Mouse (Mus musculus): Measurements from ENCODE around the gene Iqck.

Gene Iqck

DNA sequence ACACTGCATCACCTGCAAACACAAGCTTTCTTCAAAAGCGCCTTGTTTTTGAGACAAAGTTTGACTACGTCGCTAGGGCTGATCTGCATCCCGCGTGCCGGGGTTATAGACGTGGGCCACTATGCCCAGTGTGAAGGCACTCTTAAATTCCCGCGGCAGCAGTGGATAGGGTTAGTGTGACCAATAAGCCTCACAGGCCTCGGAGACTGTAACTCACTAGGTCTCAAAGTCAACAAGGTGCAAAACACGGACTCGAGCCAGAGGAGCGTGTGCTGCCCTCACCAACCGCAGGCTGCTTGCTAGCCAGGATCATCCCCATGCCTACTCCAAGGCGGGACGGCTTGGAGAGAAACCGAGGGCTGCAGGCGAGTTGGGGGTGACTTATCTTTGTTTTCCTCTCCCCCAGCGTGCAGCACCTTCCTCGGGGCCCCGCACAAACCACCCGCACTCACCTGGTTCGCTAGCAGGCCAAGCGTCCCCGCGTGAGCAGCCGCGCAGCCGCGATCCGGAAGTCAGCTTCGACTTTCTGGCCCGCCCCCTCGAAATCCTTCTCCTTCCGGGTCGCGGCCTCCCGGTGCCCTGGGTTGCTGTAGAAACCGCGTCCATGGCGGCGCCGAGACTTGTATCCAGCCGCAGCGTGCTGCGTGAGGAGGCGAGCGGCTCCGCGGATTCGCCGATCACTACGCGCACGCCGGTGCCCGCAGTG is at the start of gene Iqck:
Iqck (plus strand) TSS at position 582 of the 706 bp plus-strand sequence.
- peak; percentile 93 for DNase-seq (ENCODE audit: low read depth, low spot score)

DNA sequence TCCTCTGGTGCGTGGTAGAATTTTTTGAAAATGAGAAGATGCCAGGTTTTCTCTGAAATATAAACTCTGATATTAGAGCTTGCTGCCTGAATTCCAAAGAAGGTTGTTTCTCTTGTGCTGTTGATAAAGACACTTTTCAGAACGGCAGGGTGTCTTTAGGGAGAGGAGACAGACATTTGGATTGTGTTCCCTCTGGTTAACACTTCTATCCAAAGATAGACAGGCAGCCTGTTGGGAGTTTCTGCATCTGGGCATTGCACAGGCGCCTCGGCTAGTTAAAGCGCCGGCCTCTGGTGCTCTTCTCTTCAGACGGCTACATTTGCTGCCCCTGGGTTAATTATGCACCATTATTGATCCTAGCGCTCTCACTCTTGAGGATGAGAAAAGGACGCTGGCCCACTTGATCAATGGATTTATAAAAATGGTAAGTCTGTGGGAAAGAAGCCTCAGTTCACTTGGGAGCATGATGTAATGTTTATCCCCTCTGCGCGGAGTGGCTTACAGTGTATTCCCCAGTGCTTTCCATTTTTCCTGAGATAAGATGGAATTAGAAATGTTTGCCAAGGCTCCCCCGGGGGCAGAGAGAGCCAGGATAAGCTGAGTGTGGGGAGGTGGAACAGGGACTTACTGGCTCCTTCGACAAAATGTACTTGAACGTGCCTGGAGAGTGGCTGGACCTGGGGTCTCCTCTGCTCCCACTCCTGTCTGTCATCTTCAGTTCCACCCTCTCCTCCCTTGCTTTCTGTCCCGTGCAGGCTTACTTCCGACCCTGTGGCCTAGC is 48.7 kb upstream of the Iqck start:
- no peak for DNase-seq (ENCODE audit: low read depth, low spot score)

DNA sequence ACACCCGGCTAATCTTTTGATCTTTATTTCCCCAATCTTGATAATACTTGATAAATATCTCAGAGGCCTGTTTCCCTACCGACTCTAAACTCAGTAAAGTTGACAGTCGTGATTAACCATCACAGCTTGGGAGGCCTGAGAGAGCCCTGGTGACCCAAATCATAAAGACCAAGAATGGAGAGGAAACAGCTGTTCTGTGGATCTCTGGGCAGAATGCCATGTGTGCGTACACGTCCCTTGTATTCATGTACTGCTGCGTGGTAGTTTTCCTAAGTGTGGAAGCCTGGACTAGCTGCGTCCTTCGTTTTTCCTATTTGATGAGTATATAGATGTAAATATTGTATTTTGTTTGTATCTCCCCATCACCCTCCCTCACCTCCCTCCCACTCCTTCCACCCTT is 47.7 kb upstream of the Iqck start:
- no peak for DNase-seq (ENCODE audit: low read depth, low spot score)

DNA sequence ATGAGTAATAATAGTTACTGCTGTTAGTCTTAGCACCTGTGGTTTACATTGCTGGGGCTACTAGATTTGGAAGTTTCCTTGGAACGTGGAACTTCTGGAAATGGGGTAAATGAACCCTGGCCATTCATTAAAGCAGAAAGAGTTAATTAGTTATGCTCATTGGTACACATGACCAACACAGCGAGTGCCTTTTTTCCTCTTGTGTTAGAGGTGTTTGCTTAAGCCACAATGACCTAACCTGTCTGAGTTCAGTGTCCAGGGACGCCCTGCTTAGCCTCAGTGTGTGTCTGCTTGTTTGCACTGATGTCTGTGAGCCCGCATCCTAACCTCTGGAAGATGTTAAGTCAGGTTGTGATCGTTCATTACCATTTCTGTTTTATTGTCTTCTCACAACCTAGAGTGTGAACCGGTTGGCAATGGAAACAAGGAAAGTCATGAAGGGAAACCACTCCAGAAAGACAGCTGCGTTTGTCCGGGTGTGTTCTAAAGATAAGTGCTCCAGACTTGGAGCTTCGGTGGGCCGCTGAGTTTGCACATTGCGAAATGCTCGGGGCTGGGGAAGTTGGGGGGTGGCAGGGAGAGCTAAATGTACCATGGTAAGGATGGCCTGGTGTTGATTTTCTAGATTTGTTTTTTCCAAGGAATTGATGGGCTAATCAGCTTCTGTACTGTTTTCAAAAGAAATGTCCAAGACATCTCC is 44.0 kb upstream of the Iqck start:
- DNase-seq (ENCODE audit: low read depth, low spot score), result no peak

DNA sequence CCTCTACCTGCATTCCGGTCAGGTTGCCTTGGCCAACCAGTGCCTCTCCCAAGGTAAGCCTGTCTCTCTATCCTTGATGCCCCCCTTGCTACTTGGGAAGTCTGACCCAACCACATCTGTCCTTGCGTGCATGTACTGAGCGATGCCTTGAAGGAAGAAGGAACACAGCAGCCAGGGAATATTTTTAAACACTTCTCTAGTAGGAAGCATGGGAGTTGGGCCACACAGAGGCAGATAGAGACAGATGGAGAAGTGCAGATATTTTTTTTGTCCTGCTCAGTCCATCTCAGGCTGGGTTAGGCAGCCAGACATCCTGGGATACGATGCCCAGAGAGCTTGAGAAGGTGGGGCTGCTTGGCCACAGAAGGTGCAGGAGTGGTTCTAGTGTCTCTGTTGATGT is 42.0 kb upstream of the Iqck start:
- DNase-seq (ENCODE audit: low read depth, low spot score), result no peak

DNA sequence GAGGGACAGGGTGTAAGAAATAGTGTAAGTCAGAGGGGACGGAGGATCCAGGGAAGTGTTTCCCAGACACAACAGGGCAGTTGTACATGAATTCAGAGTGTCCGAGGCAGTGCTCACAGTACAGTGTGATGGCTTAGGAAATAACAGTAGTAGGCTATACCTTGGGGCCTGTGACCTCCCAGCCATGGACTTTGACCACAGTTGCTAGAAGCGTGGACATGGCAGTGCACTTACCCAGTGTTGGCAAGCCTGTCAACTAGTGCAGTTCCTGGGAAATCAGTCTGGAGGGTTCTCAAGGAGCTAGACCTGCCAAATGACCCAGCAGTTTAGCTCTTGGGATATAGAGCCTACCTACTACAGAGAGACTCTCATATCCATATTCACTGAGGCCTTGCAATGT is 39.3 kb upstream of the Iqck start:
- no peak for DNase-seq (ENCODE audit: low read depth, low spot score)

DNA sequence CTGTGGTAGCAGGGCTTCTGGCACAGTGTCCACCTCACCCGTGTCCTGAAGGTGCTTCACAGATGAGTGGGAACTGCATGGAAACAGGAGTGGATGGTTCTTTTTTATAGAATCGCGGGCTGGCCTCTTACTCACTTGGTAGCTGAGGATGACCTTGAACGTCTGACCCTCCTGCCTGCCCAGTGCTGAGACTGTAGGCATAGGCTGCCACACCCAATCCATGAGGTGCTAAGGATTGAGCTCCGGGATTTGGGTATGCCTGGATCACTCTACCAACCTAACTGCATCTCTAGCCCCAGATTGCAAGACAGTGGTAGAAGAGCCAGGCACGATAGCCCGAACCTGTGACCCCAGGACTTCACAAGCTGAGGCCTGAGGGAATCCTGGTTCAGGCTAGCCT is 37.8 kb upstream of the Iqck start:
- no peak for DNase-seq (ENCODE audit: low read depth, low spot score)

DNA sequence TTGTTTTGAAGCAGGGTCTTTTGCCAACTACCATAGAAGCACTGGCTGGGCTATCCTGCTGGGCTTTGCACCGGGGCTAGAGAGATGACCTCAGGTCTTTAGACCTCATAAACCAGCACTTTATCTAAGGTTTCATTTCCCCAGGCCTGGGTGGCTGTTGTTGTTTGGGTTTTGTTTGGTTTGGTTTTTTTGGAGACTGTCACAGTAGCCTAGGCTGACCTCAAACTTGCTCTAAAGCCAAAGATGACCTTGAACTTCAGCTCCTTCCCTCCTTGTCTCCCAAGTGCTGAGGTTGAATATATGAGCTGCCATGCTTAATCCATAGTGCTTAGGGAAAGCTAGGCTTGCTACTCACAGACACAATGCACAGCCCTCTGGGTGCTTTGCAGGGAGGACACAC is 35.9 kb upstream of the Iqck start:
- no peak for DNase-seq (ENCODE audit: low read depth, low spot score)

DNA sequence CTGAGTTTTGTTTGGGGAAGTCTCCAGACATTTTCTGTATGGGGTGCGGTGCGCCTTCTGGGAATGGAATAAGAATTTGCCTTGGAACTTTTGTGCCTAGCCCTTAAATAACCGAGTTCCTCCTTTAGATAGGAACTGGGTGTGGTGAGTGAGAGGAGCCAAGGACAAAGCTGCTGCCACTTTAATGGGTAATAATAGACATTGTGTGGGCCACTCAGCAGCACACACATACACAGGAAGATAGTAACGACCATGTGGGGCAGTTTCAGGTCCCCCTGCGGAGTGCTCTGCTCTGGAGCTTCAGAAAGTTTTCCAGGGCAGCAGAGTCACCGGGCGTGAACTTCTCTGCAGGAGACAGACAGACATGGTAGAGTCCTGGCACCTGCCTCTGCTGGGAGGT is 34.2 kb upstream of the Iqck start:
- DNase-seq (ENCODE audit: low read depth, low spot score), result no peak

DNA sequence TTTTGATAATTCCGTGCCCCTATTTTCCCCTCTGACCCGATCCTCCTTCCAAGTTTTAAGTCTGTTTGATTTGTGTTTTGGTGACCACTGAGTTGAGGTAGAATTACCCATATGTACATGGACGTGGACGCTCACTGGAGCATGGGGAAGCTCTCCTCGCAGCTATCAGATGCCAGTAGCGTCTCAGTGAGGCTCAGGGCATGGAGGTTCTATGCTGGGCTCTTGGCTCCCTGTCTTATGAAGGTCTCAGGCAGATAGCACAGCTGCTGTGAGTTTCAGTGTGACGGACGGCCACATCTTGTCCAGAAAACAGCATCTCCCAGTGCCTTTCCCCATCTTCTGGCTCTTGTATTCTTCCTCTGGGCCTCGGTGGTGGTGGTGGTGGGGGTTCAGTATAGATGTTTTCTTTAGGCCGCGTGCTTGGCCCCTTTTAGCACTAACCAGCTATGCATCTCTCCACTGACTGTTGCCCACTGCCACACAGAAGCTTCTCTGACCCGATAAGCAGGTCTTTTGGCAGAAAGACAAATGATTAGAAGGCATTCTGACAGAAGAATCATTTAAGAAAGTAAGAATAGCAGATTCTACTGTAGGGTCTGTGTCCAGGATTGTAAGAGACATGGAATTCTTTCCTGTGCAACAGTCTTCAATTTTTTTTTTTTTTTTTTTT is 33.5 kb upstream of the Iqck start:
- DNase-seq (ENCODE audit: low read depth, low spot score), result no peak

DNA sequence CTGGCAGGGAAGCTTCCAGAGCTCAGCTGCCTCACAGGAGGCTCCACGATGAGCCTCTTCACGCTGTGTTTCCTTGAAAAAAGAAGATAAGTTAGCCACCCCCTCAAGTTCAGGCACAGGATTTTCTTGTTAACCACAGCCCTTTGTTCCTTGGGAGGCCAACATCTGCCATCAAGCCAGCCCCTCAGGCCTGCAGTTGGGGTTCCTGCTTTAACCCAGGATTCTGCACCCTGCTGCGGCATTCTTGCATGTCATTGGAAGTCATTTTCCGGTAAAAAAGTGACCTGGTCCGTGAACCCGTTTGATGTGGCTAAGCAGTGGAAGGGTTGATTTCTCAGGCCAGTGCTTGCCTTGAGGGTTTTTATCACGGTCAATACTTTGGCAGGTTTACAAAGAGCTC is 31.1 kb upstream of the Iqck start:
- no peak for DNase-seq (ENCODE audit: low read depth, low spot score)

DNA sequence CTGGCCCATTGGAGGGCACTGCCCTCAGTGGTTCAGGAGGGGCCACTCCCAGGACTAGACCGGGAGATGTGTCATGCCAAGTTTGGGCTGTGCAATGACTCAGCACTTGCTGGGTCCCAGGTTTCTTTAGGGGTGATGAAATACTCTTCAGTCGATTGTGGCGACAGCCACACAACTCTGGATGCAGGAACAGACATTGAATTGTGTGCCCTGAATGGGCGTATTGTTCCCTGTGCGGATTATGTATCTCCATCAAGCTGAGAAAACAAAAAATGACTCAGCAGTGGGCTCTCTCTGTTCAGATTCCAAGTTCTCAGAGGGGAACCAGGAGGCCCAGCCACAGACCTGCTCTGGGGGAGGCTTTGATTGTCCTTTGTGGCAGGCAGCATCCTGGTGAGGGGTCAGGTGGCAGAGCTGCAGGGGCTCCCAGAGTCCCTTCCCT is 27.6 kb upstream of the Iqck start:
- no peak for DNase-seq (ENCODE audit: low read depth, low spot score)

DNA sequence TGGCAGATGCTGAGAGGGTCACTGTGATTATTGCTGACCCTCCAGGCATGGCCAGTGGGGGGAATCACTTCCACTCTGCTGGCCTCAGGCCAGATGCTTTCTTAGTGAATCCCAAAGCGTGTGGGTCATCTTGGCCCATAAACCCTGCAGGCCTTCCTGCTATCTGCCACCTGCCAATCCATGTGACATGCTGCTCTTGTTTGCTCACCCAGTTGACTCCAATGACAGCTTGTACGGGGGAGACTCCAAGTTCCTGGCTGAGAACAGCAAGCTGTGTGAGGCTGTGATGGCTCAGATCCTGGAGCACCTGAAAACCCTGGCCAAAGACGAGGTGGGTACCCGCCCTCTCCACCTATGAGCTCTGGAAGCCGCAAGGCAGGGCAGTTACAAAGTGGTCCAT is 17.7 kb upstream of the Iqck start:
- no peak for DNase-seq (ENCODE audit: low read depth, low spot score)

DNA sequence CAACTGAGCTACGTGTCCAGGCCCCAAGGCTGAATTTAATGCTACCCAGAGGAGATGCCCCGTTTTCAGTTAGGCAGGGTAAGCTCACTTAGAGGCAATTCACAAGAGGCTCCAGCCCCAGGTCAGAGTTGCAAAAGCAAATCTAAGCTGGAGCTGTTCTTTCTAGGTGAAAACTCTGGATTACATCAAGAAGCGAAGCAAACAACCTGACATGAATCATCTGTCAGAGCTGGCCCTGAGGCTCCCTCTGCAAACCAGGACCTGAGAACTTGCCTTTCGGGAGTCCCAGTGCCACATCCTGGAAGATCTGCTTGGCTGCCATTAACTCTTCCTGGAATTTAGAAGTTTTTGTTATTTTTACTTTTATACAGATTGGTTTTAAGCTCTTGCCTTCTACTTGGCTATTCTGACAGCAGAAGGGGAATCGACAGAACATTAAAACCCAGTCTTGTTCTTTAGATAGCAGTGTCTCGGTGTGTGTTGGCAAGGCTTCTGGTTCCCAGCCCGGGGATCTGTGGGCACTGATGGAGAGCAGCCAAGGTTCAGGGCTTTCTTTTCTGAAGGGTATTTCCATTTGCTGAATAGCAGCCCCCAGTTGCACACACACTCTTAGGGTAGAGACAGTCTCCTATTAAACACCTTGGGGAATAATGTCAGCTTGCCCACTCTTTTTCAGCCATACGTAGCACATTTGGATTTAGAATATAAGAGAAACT is 14.4 kb upstream of the Iqck start:
- DNase-seq (ENCODE audit: low read depth, low spot score), result no peak

DNA sequence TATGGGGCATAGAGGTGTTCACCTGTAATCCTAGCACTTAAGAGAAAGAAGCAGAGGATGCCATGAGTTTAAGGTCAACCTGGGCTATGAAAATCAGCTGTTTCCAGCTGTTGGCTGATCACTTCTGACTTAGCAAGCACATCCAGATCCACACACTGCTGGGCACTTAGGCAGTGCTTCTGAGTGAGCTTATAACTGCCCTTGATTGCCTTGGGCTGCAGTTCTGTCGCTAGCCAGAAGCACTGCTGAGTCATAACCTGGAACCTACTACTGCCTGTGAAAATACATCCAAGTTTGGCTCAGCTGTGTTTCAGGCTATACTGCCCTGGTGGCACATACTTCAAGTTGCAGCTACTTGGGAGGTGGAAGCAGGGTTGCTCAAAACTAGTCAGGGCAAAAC is 13.8 kb upstream of the Iqck start:
- no peak for DNase-seq (ENCODE audit: low read depth, low spot score)

DNA sequence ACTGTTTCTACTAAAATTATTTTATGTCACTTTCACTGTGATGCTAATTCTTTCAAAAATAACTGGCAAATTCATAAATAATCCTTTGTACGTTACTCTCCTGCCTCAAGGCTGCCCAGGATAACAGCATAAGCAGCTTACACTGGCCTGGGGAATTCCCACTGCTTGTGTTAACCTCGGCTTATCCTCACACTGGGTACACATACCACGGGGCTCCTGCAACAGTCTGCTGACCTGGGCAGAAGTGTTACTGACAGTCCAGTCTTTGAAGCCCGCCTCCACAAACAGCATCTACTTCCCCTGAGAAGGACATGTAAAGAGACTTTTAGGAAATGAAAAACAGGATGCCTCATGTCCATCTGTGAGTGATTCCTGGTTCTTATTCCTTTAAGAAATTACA is 12.6 kb upstream of the Iqck start:
- no peak for DNase-seq (ENCODE audit: low read depth, low spot score)

DNA sequence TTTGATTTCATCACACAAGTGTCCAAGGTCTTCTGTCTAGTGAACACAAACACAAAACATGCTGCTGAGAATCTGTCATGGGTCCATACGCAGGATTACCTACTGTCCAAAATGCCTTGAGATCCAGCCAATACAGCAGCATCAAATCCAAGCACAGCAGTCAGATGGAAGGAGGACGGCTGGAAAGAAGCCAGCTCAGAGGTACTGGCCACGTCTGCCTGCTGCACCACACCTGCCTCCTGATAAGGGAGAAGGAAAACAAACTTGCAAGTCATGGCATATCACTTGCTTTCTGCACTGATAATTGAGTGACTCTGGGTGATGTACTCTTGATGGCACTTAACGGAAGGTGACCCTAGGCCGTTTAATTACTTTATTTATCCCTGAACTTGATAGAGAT is 10.4 kb upstream of the Iqck start:
- DNase-seq (ENCODE audit: low read depth, low spot score), result no peak

DNA sequence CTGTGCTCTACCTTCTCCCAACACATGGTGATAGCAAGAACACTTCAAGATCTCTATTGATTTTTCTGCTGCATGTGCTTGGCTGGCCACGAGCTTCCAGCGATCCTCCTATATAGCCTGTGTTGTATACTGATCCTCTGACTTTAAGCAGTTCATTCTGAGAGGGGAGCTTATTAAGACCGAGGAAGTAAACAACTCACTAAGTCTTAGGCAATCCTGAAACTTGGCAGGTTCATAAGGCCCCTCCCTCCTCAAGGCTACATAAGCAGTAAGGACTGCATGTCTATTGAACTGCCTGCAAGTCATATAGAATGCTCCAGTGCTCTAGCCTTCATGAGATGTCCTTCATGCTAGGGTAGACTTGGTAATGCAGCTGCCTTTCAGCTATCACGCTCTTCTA is 9.2 kb upstream of the Iqck start:
- no peak for DNase-seq (ENCODE audit: low read depth, low spot score)

DNA sequence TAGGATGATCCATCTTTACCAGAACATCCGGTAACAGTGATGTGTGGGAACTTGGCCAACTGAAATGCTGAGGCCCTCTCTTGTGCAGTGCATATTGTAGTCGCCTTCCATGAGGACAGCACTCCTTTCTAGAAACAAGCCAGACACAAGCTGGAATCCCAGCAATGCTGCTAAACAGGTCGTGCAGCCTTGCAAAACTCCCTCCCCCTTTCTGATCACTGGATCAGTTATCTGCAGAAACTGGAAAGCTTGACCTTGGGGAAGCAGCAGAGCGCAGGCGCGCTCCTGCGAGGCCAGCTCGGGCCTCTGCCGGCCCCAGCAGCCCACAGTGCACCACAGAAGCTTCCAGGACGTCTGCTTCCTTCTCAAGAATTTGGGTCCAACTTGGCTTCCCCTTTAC is 6.8 kb upstream of the Iqck start:
- no peak for DNase-seq (ENCODE audit: low read depth, low spot score)

DNA sequence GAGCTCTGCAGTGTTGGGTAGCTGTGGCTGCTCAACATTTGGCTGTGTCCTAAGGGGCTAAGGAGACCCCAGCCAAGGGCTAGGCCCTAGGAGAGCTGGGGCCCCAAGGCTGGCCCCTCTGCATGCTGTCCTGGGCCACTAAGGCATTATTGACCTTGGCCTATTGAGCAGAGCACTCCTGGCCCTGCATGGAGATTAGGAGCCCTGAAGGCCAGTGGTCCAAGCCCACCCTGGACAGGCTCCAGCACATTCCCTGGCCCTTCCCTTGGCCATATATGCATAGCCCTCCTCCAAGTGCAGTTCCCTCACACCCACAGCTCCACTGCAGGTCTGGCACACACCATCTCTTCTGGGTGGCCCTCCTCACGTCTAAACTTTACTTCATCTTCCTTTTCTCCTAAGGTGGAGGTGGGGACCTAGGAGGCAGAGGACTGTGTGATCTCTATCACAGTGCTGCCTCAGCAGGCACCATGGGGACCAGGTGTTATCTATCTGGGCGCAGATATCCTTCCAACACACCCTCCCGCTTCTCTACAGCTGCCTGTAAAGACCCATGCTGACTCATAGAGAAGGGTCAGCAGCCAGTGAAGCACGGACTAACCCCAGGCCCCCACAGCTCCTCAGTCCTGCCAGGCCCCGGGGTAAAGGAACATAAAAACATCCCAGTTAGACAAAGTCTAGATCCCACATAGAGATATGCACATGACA is 5.9 kb upstream of the Iqck start:
- DNase-seq (ENCODE audit: low read depth, low spot score), result no peak
